Mouse (Mus musculus) kidney, adult 2 months (tissue): ENCODE results near the gene Tyk2.

Experiments used
- CTCF ChIP-seq: fragments of 200-500 bp; conservative IDR thresholded peaks from 2 replicates; pipeline ENCODE4 v1.5.1; 2011; ENCODE audit warnings: low read depth, mild to moderate bottlenecking, control low read depth, low read length, moderate library complexity, mixed read lengths; ENCODE audit not compliant: insufficient read depth, insufficient read length
- POLR2A ChIP-seq: fragments of 200-500 bp; IDR thresholded peaks from one replicate; pipeline ENCODE4 v1.6.1; 2011; ENCODE audit warnings: low read depth, low read length, control low read depth

- TF ChIP-seq POLR2A = no peak
- no peak for TF ChIP-seq CTCF
Measured at GRCm38 (mm10) chr9:21164072-21164471, 33.0 kb upstream of the Tyk2 start.
